Mouse (Mus musculus): ENCODE data around the gene Dock4. TPM values are rescaled to one million over a fixed set of nuclear protein-coding genes. Genes with fewer than 3 reads are reported as not detected.

Dock4 gene
- polyA plus RNA-seq, 1 experiment from 2014 or later: 34.6 TPM

DNA sequence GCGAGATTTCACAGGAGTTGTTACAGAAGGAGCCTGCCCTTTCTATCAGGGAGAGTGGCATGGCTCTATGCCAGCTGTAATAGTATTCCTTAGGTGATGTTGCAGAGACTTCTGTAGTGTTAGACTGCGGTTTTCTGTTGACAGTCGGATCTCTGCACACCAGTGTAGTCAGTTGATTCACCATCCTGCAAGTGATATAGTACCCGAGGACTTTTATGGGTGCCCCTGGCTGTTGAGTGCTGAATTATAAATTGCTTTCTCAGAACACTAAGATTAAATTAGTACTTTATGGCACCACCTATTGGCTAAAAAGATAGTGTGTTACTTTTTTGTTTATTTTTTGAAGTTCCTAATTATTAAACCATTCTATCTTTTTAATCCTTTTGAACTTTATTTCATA lies 234.0 kb downstream of the Dock4 start:
- WGBS: 58% methylated on average over 4 of the region's 4 CpGs
- Histone ChIP-seq H3K9ac (replicated peaks) (no peak overlapping the region), H3K4me3 (replicated peaks) (no peak overlapping the region), H3K4me2 (no peak overlapping the region), H3K36me3 (peaks cover 4% of the 10 kb centered on the region; the same call in 1 of the 2 replicates), H3K9me3 (replicated peaks) (no peaks in the 10 kb centered on the region), H3K27me3 (replicated peaks) (no peaks in the 10 kb centered on the region), H3K4me1 (no peaks in the 10 kb centered on the region), H3K27ac (replicated peaks) (no peak overlapping the region)
- no peak for ATAC-seq (ENCODE audit: low FRiP score)

DNA sequence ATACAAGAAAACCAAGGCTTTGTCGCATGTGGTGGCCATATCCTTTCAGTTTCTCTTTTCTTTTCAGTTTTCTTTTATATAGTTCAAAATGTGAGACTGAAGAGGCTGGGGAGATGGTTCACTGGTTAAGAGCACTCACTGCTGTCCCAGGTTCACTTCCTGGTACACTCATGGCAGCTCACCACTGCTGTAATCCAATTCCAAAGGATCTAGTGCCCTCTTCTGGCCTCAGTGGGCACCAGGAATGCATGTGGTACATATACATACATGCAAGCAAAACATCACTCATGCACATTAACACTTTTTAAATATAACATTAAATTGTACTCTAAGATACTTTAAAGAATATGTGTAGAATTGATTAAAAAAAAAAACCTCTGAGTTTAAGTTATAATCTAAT lies 234.8 kb downstream of the Dock4 start:
- Histone ChIP-seq H3K4me2 (no peak overlapping the region), H3K9me3 (replicated peaks) (no peaks in the 10 kb centered on the region), H3K27ac (replicated peaks) (no peak overlapping the region), H3K27me3 (replicated peaks) (no peaks in the 10 kb centered on the region), H3K4me1 (no peaks in the 10 kb centered on the region), H3K4me3 (replicated peaks) (no peak overlapping the region), H3K9ac (replicated peaks) (no peak overlapping the region), H3K36me3 (peaks cover 4% of the 10 kb centered on the region; the same call in 1 of the 2 replicates)
- no peak for ATAC-seq (ENCODE audit: low FRiP score)
- WGBS: 94% methylated on average over 1 of the region's 1 CpGs

DNA sequence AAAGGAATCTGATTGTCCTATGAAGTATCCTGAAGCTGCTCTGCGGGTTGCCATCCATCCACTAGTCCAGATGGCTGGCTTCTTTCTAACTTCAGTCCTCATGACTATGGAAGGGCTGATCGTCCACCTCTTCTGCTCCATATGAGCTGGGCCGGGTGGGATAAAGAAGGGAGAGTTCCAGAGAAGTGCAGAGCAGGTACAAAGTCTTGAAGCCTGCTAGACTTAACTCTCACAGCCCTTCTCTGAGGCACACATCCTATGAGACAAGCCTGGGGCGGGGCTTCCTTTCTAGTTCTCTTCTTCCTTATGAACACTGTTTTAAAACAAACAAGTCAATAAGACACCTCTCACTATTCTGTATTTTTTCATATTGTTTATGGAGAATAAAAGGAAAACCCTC lies 245.7 kb downstream of the Dock4 start:
- Histone ChIP-seq H3K27me3 (replicated peaks) (no peaks in the 10 kb centered on the region), H3K4me3 (replicated peaks) (no peak overlapping the region), H3K9me3 (replicated peaks) (no peaks in the 10 kb centered on the region), H3K9ac (replicated peaks) (no peak overlapping the region), H3K36me3 (peaks cover 2% of the 10 kb centered on the region; the same call in 1 of the 2 replicates), H3K4me1 (no peaks in the 10 kb centered on the region; the same call in 1 of the 2 replicates), H3K4me2 (no peak overlapping the region), H3K27ac (replicated peaks) (no peak overlapping the region)
- WGBS: 93% methylated on average over 4 of the region's 4 CpGs
- ATAC-seq (ENCODE audit: low FRiP score): no peak

DNA sequence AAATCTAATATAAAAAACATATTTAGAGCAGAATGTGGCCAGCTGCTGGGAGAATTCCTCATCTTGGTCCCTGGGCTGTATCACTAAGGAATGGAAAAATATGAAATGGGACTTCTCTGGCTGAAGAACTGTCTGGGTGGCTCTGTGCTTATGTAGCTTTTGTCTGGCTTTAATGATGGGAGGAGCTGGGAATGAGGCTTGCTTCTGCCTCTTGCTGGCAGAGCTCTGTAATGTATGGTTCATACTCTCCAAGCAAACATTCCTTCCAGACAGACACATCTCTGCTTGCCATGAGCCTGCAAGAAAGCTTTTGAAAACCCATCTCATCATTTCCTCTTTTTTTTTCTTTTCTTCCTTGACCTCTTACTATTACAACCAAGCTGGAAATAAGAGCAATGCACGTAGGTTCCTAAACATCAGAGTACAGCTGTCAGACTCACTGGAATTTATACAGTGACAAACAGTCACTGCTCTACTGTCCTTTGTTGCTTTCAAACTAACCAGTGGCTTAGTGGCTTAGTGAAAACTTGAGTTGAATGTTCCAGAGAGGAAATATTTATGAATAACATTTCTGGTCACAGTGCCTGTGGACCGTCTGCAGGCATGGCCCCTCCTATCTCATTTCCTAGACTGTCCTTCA lies 248.4 kb downstream of the Dock4 start:
- no peaks in the 10 kb centered on the region for H3K9me3 ChIP-seq (replicated peaks)
- H3K36me3 ChIP-seq: peaks cover 7% of the 10 kb centered on the region; the same call in 1 of the 2 replicates
- 55% methylated on average over 2 of the region's 2 CpGs for WGBS
- no peak overlapping the region for H3K9ac ChIP-seq (replicated peaks)
- no peak; the same call in 1 of the 2 replicates for ATAC-seq (ENCODE audit: low FRiP score)
- H3K27ac ChIP-seq (replicated peaks): 0 out of 2 replicates have a peak overlapping the region, but pooled peaks have one; percentile 33
- no peak overlapping the region for H3K4me2 ChIP-seq
- no peaks in the 10 kb centered on the region; the same call in 1 of the 2 replicates for H3K4me1 ChIP-seq
- H3K27me3 ChIP-seq (replicated peaks): no peaks in the 10 kb centered on the region
- H3K4me3 ChIP-seq (replicated peaks): no peak overlapping the region

DNA sequence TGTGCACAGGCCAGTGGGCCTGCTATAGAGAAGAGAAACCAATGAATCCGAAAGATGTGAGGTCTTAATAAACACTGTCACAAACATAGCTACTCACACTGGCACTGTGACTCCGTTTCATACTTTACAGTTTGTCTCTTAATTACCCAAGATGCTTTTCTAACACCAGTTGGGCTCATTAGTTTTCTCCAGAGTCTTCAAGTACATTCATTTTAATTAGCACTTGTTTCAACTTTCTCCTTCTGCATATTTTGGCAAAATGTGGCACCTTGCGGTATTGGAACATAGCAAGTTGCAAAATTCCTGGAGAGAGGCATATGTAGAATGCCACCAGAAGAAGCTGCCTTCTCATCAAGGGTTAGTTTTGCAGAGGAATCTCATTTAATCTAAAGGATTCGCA lies 252.6 kb downstream of the Dock4 start:
- Histone ChIP-seq H3K4me1 (no peaks in the 10 kb centered on the region; the same call in 1 of the 2 replicates), H3K27ac (replicated peaks) (no peak overlapping the region), H3K36me3 (0 out of 2 replicates have a peak, but pooled peaks cover 5% of the 10 kb centered on the region), H3K4me2 (no peak overlapping the region), H3K9me3 (replicated peaks) (no peaks in the 10 kb centered on the region), H3K9ac (replicated peaks) (no peak overlapping the region), H3K27me3 (replicated peaks) (no peaks in the 10 kb centered on the region), H3K4me3 (replicated peaks) (no peak overlapping the region)
- WGBS: 84% methylated on average over 4 of the region's 4 CpGs
- ATAC-seq (ENCODE audit: low FRiP score): no peak

DNA sequence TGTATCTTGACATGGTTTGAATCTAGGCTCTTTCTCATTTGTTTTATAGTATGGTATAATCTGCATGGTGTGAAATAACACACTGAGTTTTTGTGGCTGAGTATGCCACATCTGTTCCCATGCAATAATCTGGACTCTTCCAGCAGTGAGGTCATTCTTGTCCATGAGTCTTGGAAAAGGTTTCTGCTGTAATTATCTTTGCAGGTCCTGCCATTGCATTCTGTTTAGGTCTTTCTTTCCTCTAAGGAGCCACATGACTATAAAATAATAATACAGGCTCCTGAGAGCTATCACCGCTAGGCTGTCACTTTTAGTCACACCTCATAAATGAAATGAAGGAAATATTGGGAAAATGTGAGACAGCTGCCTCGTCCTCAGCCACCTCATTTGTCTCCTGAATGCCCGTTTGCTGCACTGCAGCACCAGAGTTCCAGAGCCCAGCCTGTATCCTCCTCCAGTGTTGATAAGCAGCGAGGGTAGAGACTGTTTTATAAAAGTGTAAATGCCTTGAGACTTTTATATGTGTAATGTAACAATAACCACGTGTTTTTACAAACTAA lies 256.6 kb downstream of the Dock4 start:
- WGBS: 64% methylated on average over 5 of the region's 5 CpGs
- Histone ChIP-seq H3K4me1 (no peaks in the 10 kb centered on the region), H3K4me3 (replicated peaks) (no peak overlapping the region), H3K27me3 (replicated peaks) (no peaks in the 10 kb centered on the region), H3K27ac (replicated peaks) (no peak overlapping the region), H3K9ac (replicated peaks) (no peak overlapping the region), H3K36me3 (0 out of 2 replicates have a peak, but pooled peaks cover 12% of the 10 kb centered on the region), H3K4me2 (no peak overlapping the region), H3K9me3 (replicated peaks) (no peaks in the 10 kb centered on the region)
- no peak for ATAC-seq (ENCODE audit: low FRiP score)

DNA sequence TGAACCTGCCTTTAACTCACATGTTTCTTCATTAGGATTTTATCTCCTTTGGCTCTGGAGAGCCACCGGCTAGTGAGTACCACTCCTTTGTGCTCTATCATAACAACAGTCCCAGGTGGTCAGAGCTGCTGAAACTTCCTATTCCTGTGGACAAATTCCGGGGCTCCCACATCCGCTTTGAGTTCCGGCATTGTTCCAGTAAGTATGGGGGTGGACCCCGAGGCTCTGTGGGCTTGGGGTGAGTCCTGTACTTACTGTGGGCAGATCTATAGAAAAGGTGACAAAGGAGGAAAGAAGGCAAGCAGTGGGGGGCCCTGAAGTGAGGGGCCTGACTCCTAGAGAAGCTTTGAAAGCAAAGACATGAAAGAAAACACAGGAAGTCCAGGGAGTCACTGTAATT lies 258.5 kb downstream of the Dock4 start:
- Histone ChIP-seq H3K9me3 (replicated peaks) (no peaks in the 10 kb centered on the region), H3K4me3 (replicated peaks) (no peak overlapping the region), H3K27me3 (replicated peaks) (no peaks in the 10 kb centered on the region), H3K27ac (replicated peaks) (no peak overlapping the region), H3K36me3 (0 out of 2 replicates have a peak, but pooled peaks cover 7% of the 10 kb centered on the region), H3K4me2 (no peak overlapping the region), H3K4me1 (no peaks in the 10 kb centered on the region), H3K9ac (replicated peaks) (no peak overlapping the region)
- WGBS: 18% methylated on average over 5 of the region's 5 CpGs
- ATAC-seq (ENCODE audit: low FRiP score): no peak

DNA sequence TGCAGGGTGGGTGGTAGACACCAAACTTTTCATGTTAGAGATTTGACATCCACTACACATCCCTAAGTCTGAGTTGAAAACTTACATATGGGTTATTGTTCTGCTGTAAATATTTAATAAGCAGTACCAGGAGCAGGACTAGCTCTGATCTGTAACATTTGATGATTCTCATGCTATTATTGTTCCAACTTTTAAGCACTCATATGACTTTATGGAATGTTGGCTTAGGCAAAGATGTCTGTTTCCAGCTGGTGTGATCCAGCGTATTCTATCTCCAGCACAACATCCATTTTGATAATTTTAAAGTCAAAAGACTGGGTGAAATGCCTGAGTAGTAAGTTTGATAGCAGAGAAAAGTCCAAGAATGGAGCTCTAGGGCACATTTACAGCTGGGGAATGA lies 261.4 kb downstream of the Dock4 start:
- Histone ChIP-seq H3K9ac (replicated peaks) (no peak overlapping the region), H3K27ac (replicated peaks) (no peak overlapping the region), H3K27me3 (replicated peaks) (no peaks in the 10 kb centered on the region), H3K4me3 (replicated peaks) (no peak overlapping the region), H3K36me3 (0 out of 2 replicates have a peak, but pooled peaks cover 13% of the 10 kb centered on the region), H3K4me1 (no peaks in the 10 kb centered on the region), H3K4me2 (no peak overlapping the region), H3K9me3 (replicated peaks) (no peaks in the 10 kb centered on the region)
- no peak for ATAC-seq (ENCODE audit: low FRiP score)
- 93% methylated on average over 1 of the region's 1 CpGs for WGBS

DNA sequence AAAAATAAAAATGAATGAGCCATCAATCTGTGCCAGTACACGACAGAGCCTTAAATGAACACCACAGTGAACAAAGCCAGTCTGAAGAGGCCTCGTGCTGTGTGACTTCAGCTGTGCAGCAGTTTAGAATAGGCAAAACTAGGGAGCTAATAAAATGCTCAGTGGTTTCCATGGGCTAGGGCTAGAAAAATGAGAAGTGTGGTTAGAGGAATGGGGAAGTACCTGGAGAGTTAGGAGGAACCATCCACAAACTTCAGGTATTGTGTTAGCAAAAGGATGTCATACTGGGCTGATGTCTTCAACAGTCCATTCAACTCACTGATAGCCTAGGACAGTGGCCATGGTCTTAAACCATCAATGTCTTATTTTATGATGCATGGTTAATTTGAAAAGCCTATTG lies 263.3 kb downstream of the Dock4 start:
- WGBS: 37% methylated on average over 2 of the region's 2 CpGs

DNA sequence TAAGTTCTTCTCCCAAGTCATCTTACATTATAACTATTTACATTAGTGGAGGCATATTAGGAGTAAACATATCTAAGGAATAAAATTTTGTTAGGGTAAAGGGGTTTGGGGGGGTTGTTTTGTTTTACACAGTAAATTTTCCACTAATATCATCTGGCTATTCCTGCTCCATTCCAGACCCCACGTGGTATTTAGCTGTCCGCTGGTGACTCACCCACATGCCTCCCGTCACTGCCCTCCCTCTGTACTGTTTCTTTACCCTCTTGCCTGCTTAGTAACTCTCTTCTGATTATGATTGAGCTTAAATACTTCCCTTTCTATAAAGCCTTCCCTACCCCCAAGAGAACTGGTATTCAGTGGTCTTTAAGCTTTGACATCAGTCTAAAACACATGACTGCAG lies 266.5 kb downstream of the Dock4 start:
- no peak overlapping the region for H3K4me2 ChIP-seq
- ATAC-seq (ENCODE audit: low FRiP score): no peak
- no peak overlapping the region for H3K27ac ChIP-seq (replicated peaks)
- H3K9me3 ChIP-seq (replicated peaks): no peaks in the 10 kb centered on the region
- WGBS: 90% methylated on average over 3 of the region's 3 CpGs
- H3K4me3 ChIP-seq (replicated peaks): no peak overlapping the region
- 0 out of 2 replicates have a peak, but pooled peaks cover 12% of the 10 kb centered on the region for H3K36me3 ChIP-seq
- H3K27me3 ChIP-seq (replicated peaks): no peaks in the 10 kb centered on the region
- 0 out of 2 replicates have a peak, but pooled peaks cover 3% of the 10 kb centered on the region for H3K4me1 ChIP-seq
- no peak overlapping the region for H3K9ac ChIP-seq (replicated peaks)

More for the DNA sequence above, 263.3 kb downstream of the Dock4 start:
- Histone ChIP-seq H3K27ac (replicated peaks) (no peak overlapping the region), H3K4me3 (replicated peaks) (no peak overlapping the region), H3K4me2 (no peak overlapping the region), H3K27me3 (replicated peaks) (no peaks in the 10 kb centered on the region), H3K9me3 (replicated peaks) (no peaks in the 10 kb centered on the region), H3K9ac (replicated peaks) (no peak overlapping the region), H3K4me1 (0 out of 2 replicates have a peak, but pooled peaks cover under 1% of the 10 kb centered on the region), H3K36me3 (0 out of 2 replicates have a peak, but pooled peaks cover 19% of the 10 kb centered on the region)
- ATAC-seq (ENCODE audit: low FRiP score): no peak

DNA sequence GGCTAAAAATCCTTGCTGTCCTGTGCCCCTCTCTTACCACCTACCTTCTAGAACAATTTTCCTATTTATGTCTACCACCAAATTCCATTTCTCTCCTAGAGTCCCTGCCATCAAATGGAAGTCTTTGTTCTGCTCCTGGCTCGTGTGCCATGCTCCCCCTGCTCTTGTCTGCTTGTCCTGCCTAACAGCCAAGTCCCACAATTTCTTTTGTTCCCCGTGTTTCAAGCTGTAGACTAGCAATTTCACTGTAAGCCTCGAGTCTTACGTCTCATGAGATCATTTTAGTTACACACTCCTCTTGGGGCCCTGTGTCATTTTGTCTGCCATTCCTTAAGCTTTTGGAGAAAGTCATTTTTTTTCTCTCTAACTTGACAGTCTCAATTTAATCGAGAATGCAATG lies 268.5 kb downstream of the Dock4 start:
- no peak overlapping the region for H3K27ac ChIP-seq (replicated peaks)
- H3K4me3 ChIP-seq (replicated peaks): no peak overlapping the region
- H3K4me1 ChIP-seq: 0 out of 2 replicates have a peak, but pooled peaks cover 3% of the 10 kb centered on the region

DNA sequence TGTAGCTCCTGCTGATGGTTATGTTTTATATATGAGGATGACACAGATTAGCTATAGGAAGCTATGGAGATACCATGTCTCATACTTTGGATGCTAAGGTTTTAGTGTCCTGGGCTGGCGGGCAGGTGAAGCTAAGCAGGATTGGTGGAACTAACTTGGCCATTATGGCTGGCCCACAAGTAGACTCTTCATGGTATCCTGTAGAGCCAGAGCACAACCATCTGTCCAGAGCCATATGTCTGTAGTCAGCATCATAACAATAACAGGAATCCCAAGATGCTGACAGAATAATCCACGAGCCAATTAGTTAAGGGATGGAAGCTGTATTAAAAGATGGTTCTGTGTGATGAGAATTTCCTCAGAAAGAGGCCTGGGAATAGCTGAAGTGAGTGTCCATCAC lies 269.4 kb downstream of the Dock4 start:
- Histone ChIP-seq H3K4me2 (no peak overlapping the region), H3K9me3 (replicated peaks) (no peaks in the 10 kb centered on the region), H3K9ac (replicated peaks) (no peak overlapping the region), H3K27me3 (replicated peaks) (no peaks in the 10 kb centered on the region), H3K4me3 (replicated peaks) (no peak overlapping the region), H3K27ac (replicated peaks) (no peak overlapping the region), H3K36me3 (0 out of 2 replicates have a peak, but pooled peaks cover 19% of the 10 kb centered on the region), H3K4me1 (0 out of 2 replicates have a peak, but pooled peaks cover 3% of the 10 kb centered on the region)
- WGBS: 88% methylated on average over 2 of the region's 2 CpGs
- no peak for ATAC-seq (ENCODE audit: low FRiP score)

More for the DNA sequence above, 268.5 kb downstream of the Dock4 start:
- Histone ChIP-seq H3K9me3 (replicated peaks) (no peaks in the 10 kb centered on the region), H3K36me3 (0 out of 2 replicates have a peak, but pooled peaks cover 12% of the 10 kb centered on the region), H3K4me2 (no peak overlapping the region), H3K9ac (replicated peaks) (no peak overlapping the region), H3K27me3 (replicated peaks) (no peaks in the 10 kb centered on the region)
- no peak for ATAC-seq (ENCODE audit: low FRiP score)
- 39% methylated on average over 5 of the region's 5 CpGs for WGBS
